Mouse (Mus musculus) kidney, postnatal 4 days (tissue): ENCODE data around the gene Svep1.

Source experiments
- DNase-seq, 2 experiments: peaks; one replicate each; pipeline ENCODE4 v3.0.0; 2021; ENCODE audit warnings: mixed read lengths in 2 of 2

Gene Svep1

GRCm38 (mm10) chr4:58206115-58206945 lies at the start of gene Svep1:
Gene Svep1, minus strand, starts transcription at chr4:58206859.
- DNase-seq, result peak; percentile 67 to 77

GRCm38 (mm10) chr4:58253410-58253809 lies 46.8 kb upstream of the Svep1 start:
- DNase-seq, result peak; percentile 61 to 67

- peak in 1 of 2 experiments; percentile 14 for DNase-seq
Measured at GRCm38 (mm10) chr4:58252381-58252780, 45.7 kb upstream of the Svep1 start.

GRCm38 (mm10) chr4:58245544-58245943 lies 38.9 kb upstream of the Svep1 start:
- DNase-seq, result peak; percentile 35 to 36

- DNase-seq, result no peak
Measured at GRCm38 (mm10) chr4:58240416-58240815, 33.8 kb upstream of the Svep1 start.

GRCm38 (mm10) chr4:58235828-58236227 lies 29.2 kb upstream of the Svep1 start:
- no peak for DNase-seq

- DNase-seq, result no peak
Measured at GRCm38 (mm10) chr4:58223499-58223898, 16.8 kb upstream of the Svep1 start.

- DNase-seq, result no peak
Measured at GRCm38 (mm10) chr4:58211374-58211773, 4.7 kb upstream of the Svep1 start.

GRCm38 (mm10) chr4:58210557-58211090 lies 4.0 kb upstream of the Svep1 start:
- no peak for DNase-seq

GRCm38 (mm10) chr4:58205750-58206114 lies 927 bp downstream of the Svep1 start:
- no peak for DNase-seq

- DNase-seq, result no peak
Measured at GRCm38 (mm10) chr4:58201703-58202102, 5.0 kb downstream of the Svep1 start.

GRCm38 (mm10) chr4:58200826-58201225 lies 5.8 kb downstream of the Svep1 start:
- no peak for DNase-seq

- peak in 1 of 2 experiments; percentile 15 for DNase-seq
Measured at GRCm38 (mm10) chr4:58197230-58197629, 9.4 kb downstream of the Svep1 start.

- DNase-seq, result peak; percentile 40 to 57
Measured at GRCm38 (mm10) chr4:58196795-58197194, 9.9 kb downstream of the Svep1 start.

GRCm38 (mm10) chr4:58195936-58196335 lies 10.7 kb downstream of the Svep1 start:
- peak in 1 of 2 experiments; percentile 31 for DNase-seq

GRCm38 (mm10) chr4:58189281-58189680 lies 17.4 kb downstream of the Svep1 start:
- peak in 1 of 2 experiments; percentile 44 for DNase-seq

GRCm38 (mm10) chr4:58185401-58185800 lies 21.3 kb downstream of the Svep1 start:
- no peak for DNase-seq

- DNase-seq, result peak; percentile 34 to 58
Measured at GRCm38 (mm10) chr4:58184681-58185341, 21.8 kb downstream of the Svep1 start.

- no peak for DNase-seq
Measured at GRCm38 (mm10) chr4:58183897-58184296, 22.8 kb downstream of the Svep1 start.

GRCm38 (mm10) chr4:58178489-58178888 lies 28.2 kb downstream of the Svep1 start:
- DNase-seq, result no peak

- no peak for DNase-seq
Measured at GRCm38 (mm10) chr4:58177256-58177655, 29.4 kb downstream of the Svep1 start.

- no peak for DNase-seq
Measured at GRCm38 (mm10) chr4:58174435-58174987, 32.1 kb downstream of the Svep1 start.

GRCm38 (mm10) chr4:58173401-58173800 lies 33.3 kb downstream of the Svep1 start:
- no peak for DNase-seq
